Mouse (Mus musculus) heart, postnatal 0 days (tissue): ENCODE results near the gene Ugt1a10.

ENCODE experiments used
- CTCF ChIP-seq: IDR thresholded peaks from 2 replicates; pipeline ENCODE4 v1.5.1; 2016; ENCODE audit warnings: antibody characterized with exemption, control low read depth, low read depth
- EP300 ChIP-seq: IDR thresholded peaks from 2 replicates; pipeline ENCODE4 v1.6.1; 2016; ENCODE audit warnings: antibody characterized with exemption, low read depth

GRCm38 (mm10) chr1:88092341-88092740 is 37.2 kb downstream of the Ugt1a10 start:
- TF ChIP-seq CTCF (no peak), EP300 (no peak)
